Mouse (Mus musculus) Muller cell, postnatal 12 days (primary cell): ENCODE data around the gene Vamp9.

Experiments
- DNase-seq: peaks from one replicate; pipeline ENCODE4 v3.0.0-alpha.2; 2015; ENCODE audit errors: inconsistent ontology term

The Vamp9 gene

DNA sequence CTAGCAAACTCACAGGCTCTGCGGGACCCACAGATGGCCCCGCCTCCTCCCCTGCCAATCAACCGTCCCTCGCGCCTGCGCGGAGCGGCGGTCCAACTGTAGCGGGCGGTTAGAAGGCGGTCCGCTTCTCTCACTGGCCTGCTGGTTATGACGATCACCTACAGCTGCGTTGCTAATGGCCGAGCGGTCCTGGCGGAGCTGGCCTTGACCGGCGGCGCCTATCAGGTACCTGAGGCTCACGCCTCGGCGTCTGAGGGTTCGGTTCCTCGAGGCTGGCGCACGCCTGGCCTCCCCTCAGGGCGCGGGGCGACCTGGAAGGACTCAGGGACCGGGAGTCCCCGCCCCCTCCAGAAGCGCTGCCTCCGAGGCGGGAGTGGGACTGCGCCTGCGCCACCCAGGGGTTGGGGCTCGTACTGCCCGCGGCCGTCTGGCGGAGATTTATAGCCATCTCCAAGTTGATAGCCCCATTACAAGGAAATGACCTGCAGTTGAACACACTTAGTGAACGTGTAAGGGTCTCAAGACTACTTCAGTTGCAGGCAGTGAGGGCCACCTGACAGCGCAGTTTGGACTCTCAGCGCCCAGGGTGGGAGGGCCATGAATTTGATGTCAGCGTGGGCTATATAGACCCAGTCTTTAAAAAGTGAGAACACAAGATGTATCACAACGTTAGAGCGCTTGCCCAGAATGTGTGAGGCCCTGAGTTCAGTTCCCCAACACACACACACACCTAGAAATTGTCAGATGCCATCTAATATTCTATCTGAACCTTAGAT, at the start of gene Vamp9:
Vamp9 (plus strand) TSS at position 74 of the 776 bp plus-strand sequence.
- peak; percentile 100 for DNase-seq

GRCm38 (mm10) chr5:99857106-99857637, 48.9 kb upstream of the Vamp9 start:
- no peak for DNase-seq

- no peak for DNase-seq
Measured at GRCm38 (mm10) chr5:99859637-99860433, 46.2 kb upstream of the Vamp9 start.

- no peak for DNase-seq
Measured at GRCm38 (mm10) chr5:99861816-99862215, 44.2 kb upstream of the Vamp9 start.

DNA sequence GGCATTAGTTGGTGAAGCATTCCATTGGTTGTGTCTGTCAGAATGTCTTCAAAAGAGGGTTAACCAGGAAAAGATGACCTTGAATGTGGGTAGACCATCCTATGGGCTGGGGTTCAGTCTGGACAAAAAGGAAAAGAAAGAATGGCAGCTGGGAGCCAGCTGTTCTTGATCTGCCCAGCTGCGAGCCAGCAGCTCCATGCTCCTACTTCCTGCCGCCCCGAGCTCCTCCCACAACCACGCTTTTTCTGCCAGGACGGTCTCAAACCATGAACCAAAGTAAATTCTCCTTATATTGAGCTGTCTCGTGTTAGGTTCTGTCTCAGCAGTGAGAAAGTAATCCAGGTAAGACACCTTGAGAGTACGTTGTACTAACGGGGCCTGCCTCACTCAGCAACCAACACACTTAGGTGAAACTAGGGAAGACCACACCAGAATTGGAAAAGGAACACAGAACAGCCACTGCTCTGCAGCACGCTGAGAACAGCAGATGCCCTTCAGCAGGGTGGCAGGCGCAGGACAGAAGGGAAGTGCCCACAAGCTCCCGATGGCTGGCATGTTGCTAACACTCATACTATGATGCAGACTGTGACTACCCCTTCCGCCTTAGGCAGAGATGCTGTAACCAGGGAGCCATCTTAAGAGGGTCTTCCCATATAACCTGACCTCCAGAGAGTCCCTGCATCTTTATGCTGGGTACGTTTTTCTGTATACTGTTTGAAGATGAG, 42.2 kb upstream of the Vamp9 start:
- DNase-seq = no peak

- DNase-seq = peak; percentile 10
Measured at GRCm38 (mm10) chr5:99865779-99866178, 40.3 kb upstream of the Vamp9 start.

- no peak for DNase-seq
Measured at GRCm38 (mm10) chr5:99868286-99868685, 37.8 kb upstream of the Vamp9 start.

DNA sequence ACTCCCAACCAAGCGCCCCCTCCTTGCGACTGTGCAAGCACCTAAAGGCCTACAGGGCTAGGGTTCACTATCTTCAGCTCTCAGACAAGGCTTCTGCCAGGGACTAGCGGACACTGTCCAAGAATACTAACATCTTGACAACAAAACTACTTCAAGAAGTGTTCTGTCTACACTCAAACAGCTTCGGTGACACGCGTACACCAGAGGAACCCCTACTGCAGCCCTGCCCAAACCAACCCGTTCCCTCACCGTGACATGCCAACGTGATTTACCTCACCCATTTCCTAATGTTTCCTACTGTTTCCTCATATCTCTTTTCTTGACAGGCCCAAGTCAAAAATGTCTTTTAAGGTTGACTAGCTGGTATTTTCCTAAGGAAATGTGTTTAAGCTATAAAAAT, 37.1 kb upstream of the Vamp9 start:
- DNase-seq = no peak

DNA sequence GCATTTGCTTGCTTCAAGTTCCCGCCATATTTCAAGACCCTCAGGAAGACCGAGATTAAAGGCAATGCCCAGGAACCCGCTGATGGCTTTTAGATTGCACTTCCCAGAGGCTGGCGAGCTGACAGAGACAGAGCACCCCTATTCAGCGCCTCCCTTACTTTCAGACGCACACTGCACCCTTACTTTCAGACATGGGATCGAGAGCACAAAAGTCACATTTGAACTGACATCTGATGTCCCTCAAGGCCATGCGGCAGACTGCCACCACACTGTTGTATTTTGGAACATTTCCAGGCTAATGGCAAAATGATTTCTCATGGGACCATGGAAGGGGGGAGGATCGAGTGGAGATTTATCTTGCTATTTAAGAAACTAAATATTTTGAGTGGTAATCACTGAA, 28.5 kb upstream of the Vamp9 start:
- no peak for DNase-seq

- DNase-seq = peak; percentile 30
Measured at GRCm38 (mm10) chr5:99882441-99882840, 23.6 kb upstream of the Vamp9 start.

- no peak for DNase-seq
Measured at GRCm38 (mm10) chr5:99884035-99884434, 22.0 kb upstream of the Vamp9 start.

DNA sequence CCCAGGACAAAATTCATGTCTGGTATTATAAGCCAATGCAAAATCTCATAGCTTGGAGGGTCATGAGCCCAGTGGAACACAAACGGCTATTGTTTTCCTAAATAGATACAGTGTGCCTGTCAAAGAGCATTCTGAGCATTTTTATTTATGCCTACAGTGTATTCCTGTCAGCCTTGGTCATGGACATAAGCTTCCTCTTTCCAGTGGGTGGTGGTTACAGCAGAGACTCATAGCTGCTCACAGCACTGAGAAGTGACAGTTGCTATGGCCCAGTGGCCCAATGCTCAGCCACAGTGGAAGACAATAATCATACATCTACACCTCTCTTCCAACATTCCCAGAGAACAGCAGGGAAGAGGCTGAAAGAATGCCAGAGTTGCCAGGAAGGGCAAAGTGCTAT, 18.9 kb upstream of the Vamp9 start:
- no peak for DNase-seq

GRCm38 (mm10) chr5:99891516-99892441, 14.3 kb upstream of the Vamp9 start:
- DNase-seq = peak; percentile 52

DNA sequence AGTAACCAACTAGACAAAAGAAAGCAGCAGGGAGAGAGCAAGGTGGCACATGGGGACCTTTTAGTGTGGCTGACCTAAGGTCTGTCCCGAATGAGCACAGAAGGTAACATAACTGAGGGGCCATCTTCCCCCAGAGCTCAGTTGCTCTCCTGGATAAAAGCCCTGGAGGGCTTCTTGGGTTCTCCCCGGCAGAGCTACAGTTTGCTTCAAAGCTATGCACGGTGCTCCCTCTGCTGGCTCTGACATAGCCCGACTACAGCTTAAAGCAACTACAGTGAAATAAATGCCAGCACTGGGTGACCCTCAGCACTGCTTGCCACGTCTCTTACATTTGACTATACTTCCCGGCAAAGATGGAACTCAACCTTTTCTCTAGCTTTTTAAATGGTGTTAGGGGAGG, 6.0 kb upstream of the Vamp9 start:
- DNase-seq = peak; percentile 49

DNA sequence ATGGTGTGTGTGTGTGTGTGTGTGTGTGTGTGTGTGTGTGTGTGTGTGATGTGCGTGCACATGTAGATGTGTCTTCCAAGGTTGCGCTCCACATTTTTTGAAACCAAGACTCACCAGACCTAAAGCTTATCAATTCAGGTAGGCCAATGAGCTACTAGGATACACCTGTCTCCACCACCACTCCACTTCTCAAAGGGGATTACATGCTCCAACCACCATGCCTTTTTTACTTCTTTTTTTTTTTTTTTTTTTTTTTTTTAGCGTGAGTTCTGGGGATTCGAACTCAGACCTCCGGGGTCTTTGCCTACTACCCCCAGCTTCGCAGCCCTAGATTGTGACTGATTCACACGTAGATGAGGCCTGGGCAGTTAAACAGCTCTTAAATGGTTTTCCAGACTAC, 323 bp upstream of the Vamp9 start:
- DNase-seq = no peak

DNA sequence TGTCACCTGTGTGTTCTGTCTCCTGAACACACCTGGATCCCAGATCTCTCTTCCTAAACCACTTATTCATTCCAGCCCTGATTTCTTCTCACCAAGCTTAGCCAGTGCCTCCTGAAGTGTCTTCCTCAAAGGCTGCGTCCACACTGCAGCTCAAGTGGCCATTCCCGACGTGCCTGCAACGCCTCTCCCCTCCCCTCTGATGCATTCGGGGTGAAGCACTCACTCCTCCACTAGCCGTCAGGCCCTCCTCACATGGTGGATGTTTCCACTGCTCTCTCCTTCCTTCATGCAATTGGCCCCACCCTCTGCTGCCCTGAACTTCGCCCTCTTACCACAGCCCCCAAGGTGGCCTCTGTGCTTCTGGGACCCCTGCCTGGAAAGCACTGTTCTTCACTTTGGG, 9.4 kb downstream of the Vamp9 start:
- no peak for DNase-seq

GRCm38 (mm10) chr5:99922033-99922432, 16.0 kb downstream of the Vamp9 start:
- no peak for DNase-seq

- peak; percentile 28 for DNase-seq
Measured at GRCm38 (mm10) chr5:99927951-99928350, 21.9 kb downstream of the Vamp9 start.

DNA sequence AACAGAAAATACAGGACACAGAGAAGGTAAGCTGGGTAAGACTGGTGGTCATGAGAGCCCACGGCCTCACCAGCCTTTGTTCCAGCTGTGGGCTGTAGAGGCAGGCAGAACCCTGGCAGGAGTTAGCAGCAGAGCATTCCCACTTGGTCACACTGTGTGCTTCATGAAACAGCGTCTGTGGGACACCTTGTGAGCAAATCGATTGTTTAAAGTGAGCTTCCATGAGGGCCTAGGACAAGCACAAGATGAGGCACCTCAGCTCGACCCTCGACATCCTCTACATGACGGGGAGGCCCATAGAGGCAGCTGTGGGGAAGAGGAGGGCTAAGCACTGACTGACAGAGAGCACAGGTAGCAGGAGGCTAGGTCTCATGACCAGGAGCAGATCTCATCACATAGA, 25.9 kb downstream of the Vamp9 start:
- DNase-seq = no peak

DNA sequence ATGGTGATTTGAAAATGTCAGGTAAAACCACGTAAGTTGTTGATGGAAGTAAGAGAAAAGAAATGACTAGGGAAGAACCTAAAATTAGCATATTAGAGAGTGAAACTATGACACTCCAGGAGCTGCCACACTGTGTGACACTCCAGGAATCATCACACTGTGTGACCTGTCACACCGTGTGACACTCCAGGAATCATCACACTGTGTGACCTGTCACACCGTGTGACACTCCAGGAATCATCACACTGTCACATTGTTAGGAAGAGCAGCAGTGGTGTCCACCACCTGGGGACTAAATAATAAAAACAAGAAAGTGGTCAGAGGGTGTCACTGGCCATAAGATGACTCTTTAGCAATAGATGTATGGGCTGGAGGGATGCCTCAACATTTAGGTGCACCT, 33.4 kb downstream of the Vamp9 start:
- DNase-seq = no peak

DNA sequence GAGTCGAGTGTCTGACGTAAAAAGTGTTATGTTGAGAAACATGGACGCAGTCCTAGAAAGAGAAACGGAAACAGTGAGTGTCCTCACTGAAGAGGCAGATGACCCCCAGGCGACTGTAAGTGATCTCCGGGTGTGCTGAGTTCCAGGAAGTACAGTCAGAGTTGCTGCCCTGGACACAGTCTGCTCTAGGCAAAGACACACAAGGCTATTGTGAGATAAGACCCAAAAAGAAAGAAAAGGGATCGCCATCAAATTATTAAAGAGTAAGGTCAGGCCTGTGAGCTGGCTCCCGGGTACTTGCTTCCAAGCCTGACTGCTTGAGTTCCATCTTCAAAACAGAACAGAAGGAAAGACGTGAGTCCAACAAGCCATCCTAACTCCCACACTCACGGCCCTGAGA, 35.2 kb downstream of the Vamp9 start:
- DNase-seq = no peak
